Comparison of ENCODE assay signal across 18 mouse cellular contexts in the genomic region with DNA sequence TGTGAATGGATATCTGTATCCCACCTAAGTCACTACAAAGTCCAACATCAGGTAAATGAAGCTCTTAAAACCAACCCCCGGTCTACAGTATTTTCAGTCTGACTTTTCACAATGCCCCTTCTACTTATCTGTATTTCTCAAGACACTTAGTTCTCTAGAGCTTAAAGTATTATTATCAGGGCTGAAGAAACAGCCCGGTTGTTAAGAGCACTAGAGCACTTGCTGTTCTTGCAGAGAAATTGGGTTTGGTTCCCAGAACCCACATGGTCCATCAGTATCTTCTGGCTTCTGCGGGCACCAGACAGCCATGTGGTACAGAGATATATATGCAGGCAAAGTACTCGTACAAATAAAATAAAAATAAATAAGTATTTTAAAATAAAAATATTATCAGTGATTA.
"Had no signal": no experiment of that assay in that cellular context is flagged by ENCODE, and none has a peak within 500 bp of the region (broad histone marks: within the 10 kb centered on the region; RNA-seq: fewer than 3 reads in every experiment).

No protein-coding gene starts in this region.

- ATAC-seq: midbrain, embryonic 16.5 days had no signal

- DNase-seq: kidney, adult 11 months; kidney, adult 8-10 months; kidney, postnatal 10 days; kidney, postnatal 36 days; layer of hippocampus, postnatal 36 days; lung, adult 2 months; lung, postnatal 14 days; lung, postnatal 4 days; retina, postnatal 1 day; right cerebral cortex, postnatal 25 days; thymus, adult 18-20 months; thymus, postnatal 4 days had no signal

- H3K9ac ChIP-seq: midbrain, embryonic 12.5 days had no signal

- H3K9me3 ChIP-seq: kidney, embryonic 15.5 days; liver, embryonic 15.5 days; midbrain, embryonic 12.5 days; neural tube, embryonic 13.5 days had no signal

- H3K27me3 ChIP-seq: kidney, embryonic 15.5 days; liver, embryonic 15.5 days; midbrain, embryonic 12.5 days; neural tube, embryonic 13.5 days had no signal

- H3K4me3 ChIP-seq: left cerebral cortex, adult 2 months had no signal
